Mouse (Mus musculus) midbrain, postnatal 0 days (tissue): ENCODE measurements around the gene 4931422A03Rik. TPM values are rescaled to one million over a fixed set of nuclear protein-coding genes. Genes with fewer than 3 reads are reported as not detected.

ENCODE experiments used
- ATAC-seq: fragments of 200-750 bp; cut with Nextera tagmentation; 2 replicates; pipeline ENCODE4 v1.8.0; 2017; ENCODE audit warnings: moderate number of reproducible peaks, mild to moderate bottlenecking, moderate TSS enrichment, moderate library complexity; ENCODE audit not compliant: low FRiP score
- DNase-seq: peaks from one replicate; pipeline ENCODE4 v3.0.0-alpha.2; 2015; ENCODE audit warnings: low spot score
- H3K27ac ChIP-seq: fragments of 300-500 bp; sonication (generic); 2 replicates; pipeline ENCODE4 v1.5.1; 2014; ENCODE audit warnings: low read depth, mild to moderate bottlenecking, low read length, mixed read lengths
- H3K27me3 ChIP-seq: fragments of 300-500 bp; sonication (generic); 2 replicates; pipeline ENCODE4 v1.6.1; 2014; ENCODE audit warnings: low read length, control low read depth, mixed read lengths; ENCODE audit not compliant: insufficient read depth
- H3K36me3 ChIP-seq: fragments of 300-500 bp; sonication (generic); 2 replicates; pipeline ENCODE4 v1.6.1; 2014; ENCODE audit warnings: low read length, control low read depth, mixed read lengths; ENCODE audit not compliant: insufficient read depth
- H3K4me1 ChIP-seq: fragments of 300-500 bp; sonication (generic); 2 replicates; pipeline ENCODE4 v1.6.1; 2014; ENCODE audit warnings: mild to moderate bottlenecking, control low read depth, antibody characterized with exemption, low read length, mixed read lengths; ENCODE audit not compliant: insufficient read depth
- H3K4me2 ChIP-seq: fragments of 300-500 bp; sonication (generic); 2 replicates; pipeline ENCODE4 v1.6.1; 2014; ENCODE audit warnings: low read depth, mild to moderate bottlenecking, low read length, mixed read lengths; ENCODE audit not compliant: poor library complexity, severe bottlenecking
- H3K4me3 ChIP-seq: fragments of 300-500 bp; sonication (generic); 2 replicates; pipeline ENCODE4 v1.5.1; 2014; ENCODE audit warnings: low read depth, mild to moderate bottlenecking, low read length, moderate library complexity
- H3K9ac ChIP-seq: fragments of 300-500 bp; sonication (generic); replicated peaks from 2 replicates; pipeline ENCODE4 v1.6.1; 2014; ENCODE audit warnings: mild to moderate bottlenecking, low read length, moderate library complexity, mixed read lengths; ENCODE audit not compliant: poor library complexity, severe bottlenecking
- H3K9me3 ChIP-seq: fragments of 300-500 bp; sonication (generic); 2 replicates; pipeline ENCODE4 v1.6.1; 2016; ENCODE audit warnings: low read length, control low read depth
- CTCF ChIP-seq: IDR thresholded peaks from 2 replicates; pipeline ENCODE4 v1.5.1; 2016; ENCODE audit warnings: antibody characterized with exemption, mild to moderate bottlenecking
- WGBS: fragments of 180-500 bp; shearing (Covaris S2); extraction: QIAGEN DNeasy Blood & Tissue Kit; methylation state at CpG from one replicate; pipeline ENCODE4 v1.1.7; 2014; 5-methylcytosine and 5-hydroxymethylcytosine counted together
- polyA plus RNA-seq: library from polyadenylated mRNA; unstranded; fragments of >200 nt; fragmentation: Nextera tagmentation; extraction: Ambion mirVana; gene quantifications from 2 replicates; pipeline ENCODE4 v1.2.1, GENCODE M21; 2015
- total RNA-seq: library from RNA; depleted of rRNA; stranded (reverse); fragments of >200 nt; gene quantifications from 2 replicates; pipeline ENCODE4 v1.2.3, GENCODE M21; 2014

Gene 4931422A03Rik
- total and polyA plus RNA-seq, 2 experiments from 2014 or later: 2.8 TPM; not detected in 1

DNA sequence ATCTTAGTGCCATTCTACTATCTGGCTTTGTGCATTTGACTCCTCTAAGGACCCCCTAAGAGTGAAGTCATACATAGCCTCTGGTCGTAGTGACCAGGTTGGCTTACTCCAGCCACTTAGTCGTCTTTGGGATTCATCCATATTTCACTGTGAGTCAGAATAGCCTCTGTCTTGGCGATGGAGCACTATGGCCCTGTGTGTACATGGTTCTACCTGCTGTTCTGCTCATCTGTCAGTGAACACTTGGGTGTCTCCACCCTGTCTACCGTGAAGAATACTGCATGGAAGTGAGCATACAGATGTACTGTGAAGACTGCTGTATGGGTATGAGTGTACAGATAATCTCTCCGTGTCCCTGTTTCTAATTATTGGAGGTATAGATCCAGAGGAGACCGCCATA, 68.6 kb downstream of the 4931422A03Rik start:
- no peak for TF ChIP-seq CTCF
- 93% methylated on average over 6 of the region's 6 CpGs for WGBS

DNA sequence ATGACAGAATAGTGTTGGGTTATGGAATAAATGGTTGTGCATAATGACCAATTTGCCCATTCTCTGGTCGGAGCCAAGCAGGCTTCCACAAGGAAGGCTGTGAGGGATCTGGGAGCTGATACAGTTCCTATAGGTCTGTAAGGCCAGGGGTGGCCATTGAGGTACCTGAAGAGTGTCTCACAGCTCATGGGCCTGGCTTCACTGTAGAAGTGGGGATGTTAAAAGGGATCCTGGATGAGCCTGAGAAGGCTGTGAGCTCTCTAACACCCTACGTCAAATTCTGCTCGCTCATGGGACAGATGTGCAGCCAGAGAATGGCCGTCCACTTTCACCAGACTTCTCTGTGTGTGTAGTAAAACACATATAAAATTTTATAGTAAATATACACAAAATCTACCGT, 69.1 kb downstream of the 4931422A03Rik start:
- no peaks in the 10 kb centered on the region; the same call in 1 of the 2 replicates for H3K27me3 ChIP-seq
- WGBS: 93% methylated on average over 5 of the region's 5 CpGs
- no peaks in the 10 kb centered on the region for H3K4me1 ChIP-seq
- H3K4me2 ChIP-seq: no peak overlapping the region
- no peak overlapping the region for H3K27ac ChIP-seq
- ATAC-seq (no peak), DNase-seq (no peak)
- H3K36me3 ChIP-seq: no peaks in the 10 kb centered on the region
- H3K4me3 ChIP-seq: no peak overlapping the region
- H3K9ac ChIP-seq: no peak overlapping the region
- no peak for TF ChIP-seq CTCF
- H3K9me3 ChIP-seq: no peaks in the 10 kb centered on the region

More for the DNA sequence above, 68.6 kb downstream of the 4931422A03Rik start:
- no peak overlapping the region for H3K4me2 ChIP-seq
- no peaks in the 10 kb centered on the region for H3K4me1 ChIP-seq
- H3K27ac ChIP-seq: no peak overlapping the region
- ATAC-seq: no peak
- no peak overlapping the region for H3K9ac ChIP-seq
- H3K36me3 ChIP-seq: no peaks in the 10 kb centered on the region
- H3K9me3 ChIP-seq: no peaks in the 10 kb centered on the region
- H3K27me3 ChIP-seq: no peaks in the 10 kb centered on the region; the same call in 1 of the 2 replicates
- no peak overlapping the region for H3K4me3 ChIP-seq
- DNase-seq: no peak

DNA sequence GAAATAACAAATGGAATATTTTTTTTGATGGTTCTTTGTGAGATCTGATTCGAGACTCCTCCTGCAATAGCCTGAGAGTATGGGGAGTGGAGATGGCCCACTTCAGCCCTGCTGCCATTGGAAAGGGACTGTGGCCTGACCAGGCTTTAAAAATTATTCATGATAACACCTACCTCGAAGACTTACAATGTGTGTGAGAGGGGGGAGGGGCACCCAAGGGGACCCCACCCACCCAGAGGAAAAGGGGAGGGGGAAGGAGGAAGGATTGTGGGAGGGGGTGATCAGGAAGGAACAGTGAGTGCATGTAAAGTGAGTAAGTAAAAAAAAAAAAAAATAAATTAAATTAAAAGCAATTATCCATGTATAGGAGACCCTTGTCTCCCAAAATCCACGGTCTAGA, 69.5 kb downstream of the 4931422A03Rik start:
- no peak overlapping the region for H3K27ac ChIP-seq
- TF ChIP-seq CTCF: no peak
- no peak for DNase-seq
- no peak overlapping the region for H3K4me3 ChIP-seq
- ATAC-seq: no peak
- no peak overlapping the region for H3K4me2 ChIP-seq
- no peaks in the 10 kb centered on the region for H3K36me3 ChIP-seq
- no peaks in the 10 kb centered on the region for H3K4me1 ChIP-seq
- no peaks in the 10 kb centered on the region; the same call in 1 of the 2 replicates for H3K27me3 ChIP-seq
- no peak overlapping the region for H3K9ac ChIP-seq
- WGBS: 72% methylated on average over 3 of the region's 3 CpGs
- no peaks in the 10 kb centered on the region for H3K9me3 ChIP-seq

DNA sequence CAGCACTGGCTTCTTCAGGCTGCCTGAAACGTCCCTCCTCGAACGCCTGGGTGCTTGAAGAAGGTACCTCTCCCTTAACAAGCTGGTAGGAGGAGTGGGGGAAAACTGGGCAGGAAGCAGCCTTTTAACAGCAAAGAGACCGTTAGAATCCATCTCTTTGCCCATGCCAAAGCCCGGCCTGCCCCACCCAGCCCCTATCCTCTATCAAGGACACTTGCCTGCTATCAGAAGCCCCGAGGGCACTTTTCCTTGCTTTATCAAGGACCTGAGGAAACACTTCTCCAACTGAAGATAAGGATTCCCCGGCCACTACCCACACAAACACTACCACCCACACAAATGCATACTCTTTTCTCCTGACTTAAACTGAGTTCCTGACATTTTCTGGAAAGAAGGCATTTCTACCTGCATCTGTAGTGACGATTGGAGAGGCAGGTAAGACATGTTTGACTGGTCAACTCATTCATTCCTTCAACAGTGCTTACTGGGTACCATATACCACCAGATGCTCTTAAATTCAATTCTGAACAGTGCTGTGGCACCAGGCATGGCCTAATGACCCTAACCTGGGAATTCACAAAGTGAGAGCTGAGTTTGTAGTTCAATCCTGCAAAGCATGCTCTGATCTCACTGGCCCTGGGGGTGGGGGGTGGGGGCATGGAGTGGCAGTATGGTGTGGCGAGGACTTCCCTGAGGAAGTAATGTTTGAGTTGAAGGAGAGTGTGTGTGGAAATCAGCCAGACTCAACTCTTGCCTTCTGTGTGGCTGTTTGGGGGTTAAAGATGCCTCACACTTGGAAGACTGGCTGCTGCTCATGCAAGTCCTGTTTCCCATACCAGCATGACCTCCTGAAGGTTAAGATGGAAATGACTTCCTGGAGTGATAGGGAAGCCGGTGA, 70.3 kb downstream of the 4931422A03Rik start, which contains the start of gene Lmo2:
TSS of gene Lmo2 (plus strand) at position 338 of the 898 bp plus-strand sequence.
- H3K4me1 ChIP-seq: no peaks in the 10 kb centered on the region
- H3K36me3 ChIP-seq: no peaks in the 10 kb centered on the region
- no peak within 1 kb of the TSS for H3K27ac ChIP-seq
- TF ChIP-seq CTCF: no peak
- H3K9ac ChIP-seq: no peak within 1 kb of the TSS
- H3K27me3 ChIP-seq: no peaks in the 10 kb centered on the region; the same call in 1 of the 2 replicates
- DNase-seq: no peak
- H3K9me3 ChIP-seq: no peaks in the 10 kb centered on the region
- no peak for ATAC-seq
- no peak within 1 kb of the TSS for H3K4me3 ChIP-seq
- H3K4me2 ChIP-seq: no peak within 1 kb of the TSS
- 79% methylated on average over 10 of the region's 10 CpGs for WGBS

DNA sequence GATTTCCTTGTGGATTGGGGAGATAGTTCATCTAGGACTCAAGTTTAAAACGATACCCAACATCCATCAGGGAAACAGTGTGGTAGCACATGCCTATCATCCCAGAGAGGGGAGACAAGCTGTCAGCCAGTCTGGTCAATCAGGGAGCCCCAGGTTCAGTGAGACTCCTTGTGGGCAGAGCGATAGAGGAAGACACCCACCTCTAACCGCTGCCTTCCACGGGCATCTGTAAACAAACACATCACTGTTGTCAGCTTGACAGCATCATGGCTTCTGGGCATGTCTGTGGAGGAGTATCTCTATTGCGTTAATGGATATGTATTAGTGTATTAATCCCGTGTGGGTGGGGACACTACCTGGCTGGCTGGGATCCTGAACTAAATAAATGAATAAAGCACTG, 71.3 kb downstream of the 4931422A03Rik start:
- Histone ChIP-seq H3K27me3 (no peaks in the 10 kb centered on the region; the same call in 1 of the 2 replicates), H3K4me2 (no peak overlapping the region), H3K4me1 (no peaks in the 10 kb centered on the region), H3K4me3 (no peak overlapping the region), H3K36me3 (no peaks in the 10 kb centered on the region), H3K9ac (no peak overlapping the region), H3K9me3 (no peaks in the 10 kb centered on the region), H3K27ac (no peak overlapping the region)
- no peak for DNase-seq
- WGBS: 87% methylated on average over 6 of the region's 6 CpGs
- TF ChIP-seq CTCF: no peak
- no peak for ATAC-seq

DNA sequence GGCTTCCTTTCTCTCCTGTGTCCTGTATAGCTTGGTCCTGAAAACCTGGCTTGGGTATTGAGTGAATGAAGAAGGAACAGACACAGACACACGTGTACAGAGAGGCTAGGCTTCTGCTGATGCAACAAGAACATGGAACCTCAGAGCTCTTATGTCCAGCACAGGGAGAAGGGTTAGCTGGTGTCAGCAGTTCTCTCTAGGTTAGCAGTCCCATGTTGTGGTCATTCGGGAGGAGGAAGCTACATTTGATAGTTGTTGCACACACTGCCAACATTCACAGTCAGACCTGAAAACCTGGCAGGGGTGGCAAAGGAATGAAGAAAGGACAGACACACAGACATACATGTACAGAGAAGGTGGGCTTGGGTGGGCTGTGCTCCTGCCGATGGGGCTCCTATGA, 72.4 kb downstream of the 4931422A03Rik start:
- Histone ChIP-seq H3K36me3 (no peaks in the 10 kb centered on the region), H3K4me2 (no peak overlapping the region), H3K27me3 (no peaks in the 10 kb centered on the region; the same call in 1 of the 2 replicates), H3K9ac (no peak overlapping the region), H3K4me1 (no peaks in the 10 kb centered on the region), H3K27ac (no peak overlapping the region), H3K9me3 (no peaks in the 10 kb centered on the region), H3K4me3 (no peak overlapping the region)
- no peak for TF ChIP-seq CTCF
- DNase-seq: no peak
- ATAC-seq: no peak
- 87% methylated on average over 3 of the region's 3 CpGs for WGBS
